Mouse (Mus musculus) hindbrain, embryonic 16.5 days (tissue): ENCODE measurements around the gene Trpm2. TPM values are rescaled to one million over a fixed set of nuclear protein-coding genes. Genes with fewer than 3 reads are reported as not detected.

ENCODE experiments used
- ATAC-seq: fragments of 200-750 bp; cut with Nextera tagmentation; 2 replicates; pipeline ENCODE4 v1.8.0; 2017; ENCODE audit warnings: moderate TSS enrichment, moderate library complexity
- H3K27ac ChIP-seq: fragments of 300-500 bp; sonication (generic); 2 replicates; pipeline ENCODE4 v1.5.1; 2014; ENCODE audit warnings: low read depth, mild to moderate bottlenecking, control low read depth, low read length, moderate library complexity
- H3K27me3 ChIP-seq: fragments of 300-500 bp; sonication (generic); replicated peaks from 2 replicates; pipeline ENCODE4 v1.6.1; 2014; ENCODE audit warnings: low read length; ENCODE audit not compliant: control insufficient read depth, insufficient read depth
- H3K36me3 ChIP-seq: fragments of 300-500 bp; sonication (generic); 2 replicates; pipeline ENCODE4 v1.6.1; 2014; ENCODE audit warnings: mild to moderate bottlenecking, low read length, moderate library complexity, mixed read lengths; ENCODE audit not compliant: control insufficient read depth, insufficient read depth
- H3K4me1 ChIP-seq: fragments of 300-500 bp; sonication (generic); 2 replicates; pipeline ENCODE4 v1.6.1; 2014; ENCODE audit warnings: low read depth, low read length; ENCODE audit not compliant: control insufficient read depth, insufficient read depth
- H3K4me2 ChIP-seq: fragments of 300-500 bp; sonication (generic); 2 replicates; pipeline ENCODE4 v1.6.1; 2014; ENCODE audit warnings: mild to moderate bottlenecking, low read length, control low read depth, moderate library complexity
- H3K4me3 ChIP-seq: fragments of 300-500 bp; sonication (generic); 2 replicates; pipeline ENCODE4 v1.5.1; 2014; ENCODE audit warnings: mild to moderate bottlenecking, low read length, control low read depth, moderate library complexity
- H3K9ac ChIP-seq: fragments of 300-500 bp; sonication (generic); 2 replicates; pipeline ENCODE4 v1.6.1; 2014; ENCODE audit warnings: low read depth, mild to moderate bottlenecking, control low read depth, low read length, moderate library complexity
- H3K9me3 ChIP-seq: fragments of 300-500 bp; sonication (generic); 2 replicates; pipeline ENCODE4 v1.6.1; 2014; ENCODE audit warnings: mild to moderate bottlenecking, low read length, moderate library complexity; ENCODE audit not compliant: control insufficient read depth
- WGBS: fragments of 180-500 bp; shearing (Covaris S2); extraction: QIAGEN DNeasy Blood & Tissue Kit; methylation state at CpG from one replicate; pipeline ENCODE4 v1.1.7; 2014; 5-methylcytosine and 5-hydroxymethylcytosine counted together
- polyA plus RNA-seq: library from polyadenylated mRNA; unstranded; fragments of >200 nt; fragmentation: Nextera tagmentation; extraction: Ambion mirVana; gene quantifications from 2 replicates; pipeline ENCODE4 v1.2.1, GENCODE M21; 2015

The Trpm2 gene
- polyA plus RNA-seq, 1 experiment from 2014 or later, result 7.8 TPM

DNA sequence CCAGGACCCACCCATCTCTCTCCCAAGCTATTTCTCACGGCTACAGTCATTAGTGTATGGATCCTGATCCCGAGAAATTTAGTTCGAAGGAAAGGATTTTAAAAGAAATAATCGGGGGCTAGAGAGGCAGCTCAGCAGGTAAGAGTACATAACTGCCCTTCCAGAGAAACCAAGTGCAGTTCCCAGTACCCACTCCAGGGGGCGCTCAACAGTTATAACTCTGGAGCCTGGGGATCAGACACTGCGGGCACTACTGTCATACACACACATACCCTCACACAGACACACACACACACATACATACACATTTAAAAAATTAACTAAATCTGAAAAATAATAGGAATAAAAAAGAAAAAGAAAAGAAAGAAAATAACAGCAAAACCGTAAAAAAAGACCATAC, 44.2 kb downstream of the Trpm2 start:
- no peaks in the 10 kb centered on the region for H3K4me1 ChIP-seq
- no peak for ATAC-seq
- no peak overlapping the region for H3K4me2 ChIP-seq
- H3K9me3 ChIP-seq, result no peaks in the 10 kb centered on the region
- no peak overlapping the region for H3K27ac ChIP-seq
- WGBS, result 45% methylated on average over 7 of the region's 7 CpGs
- H3K27me3 ChIP-seq, result no peaks in the 10 kb centered on the region
- no peak overlapping the region for H3K9ac ChIP-seq
- H3K36me3 ChIP-seq, result no peaks in the 10 kb centered on the region
- no peak overlapping the region for H3K4me3 ChIP-seq

DNA sequence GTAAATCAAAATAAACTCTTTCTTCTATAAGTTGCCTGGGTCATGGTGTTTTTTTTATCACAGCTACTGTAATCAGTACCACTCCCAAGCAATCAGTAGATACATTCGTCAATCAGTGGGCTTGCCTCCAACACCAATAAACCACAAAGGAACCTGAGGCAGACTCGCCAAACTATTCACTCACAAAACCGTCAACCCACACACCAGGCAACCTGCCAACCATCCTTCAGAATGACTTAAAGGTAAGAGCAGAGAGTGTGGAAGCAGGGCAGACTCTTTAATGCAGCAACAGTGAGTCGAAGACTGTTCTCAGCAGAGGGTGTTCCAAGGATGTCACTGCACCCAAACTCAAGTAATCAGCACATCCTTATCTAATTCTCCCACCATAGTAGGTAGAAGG, 47.7 kb downstream of the Trpm2 start:
- H3K9ac ChIP-seq, result no peak overlapping the region
- H3K4me3 ChIP-seq, result no peak overlapping the region
- no peak overlapping the region for H3K4me2 ChIP-seq
- no peak for ATAC-seq
- no peak overlapping the region for H3K27ac ChIP-seq
- H3K36me3 ChIP-seq, result no peaks in the 10 kb centered on the region
- H3K4me1 ChIP-seq, result no peaks in the 10 kb centered on the region
- H3K27me3 ChIP-seq, result no peaks in the 10 kb centered on the region
- no peaks in the 10 kb centered on the region for H3K9me3 ChIP-seq
- WGBS, result 79% methylated on average over 4 of the region's 4 CpGs

DNA sequence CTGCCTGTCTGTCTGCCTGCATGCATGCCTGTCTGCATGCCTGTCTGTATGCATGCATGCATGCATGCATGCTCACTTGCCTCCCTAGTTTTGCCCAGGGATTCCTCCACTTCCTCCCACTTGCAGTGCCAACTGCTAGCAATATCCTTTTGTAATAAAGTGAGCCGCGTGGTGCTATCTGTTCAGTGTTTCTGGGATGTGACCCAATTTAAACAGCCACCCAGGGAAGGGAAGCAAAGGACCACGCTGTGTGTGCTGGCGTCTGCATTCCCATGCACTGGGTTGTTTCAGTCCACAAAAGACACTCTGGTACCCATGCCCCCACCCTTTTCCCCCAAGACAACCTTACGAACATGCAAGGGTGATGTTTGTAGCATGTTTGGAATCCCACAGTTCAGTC, 49.4 kb downstream of the Trpm2 start:
- Histone ChIP-seq H3K4me1 (no peaks in the 10 kb centered on the region), H3K9me3 (no peaks in the 10 kb centered on the region), H3K4me2 (no peak overlapping the region), H3K27me3 (no peaks in the 10 kb centered on the region), H3K27ac (no peak overlapping the region), H3K36me3 (no peaks in the 10 kb centered on the region), H3K9ac (no peak overlapping the region), H3K4me3 (no peak overlapping the region)
- 58% methylated on average over 5 of the region's 5 CpGs for WGBS
- peak; percentile 58; the same call in 1 of the 2 replicates for ATAC-seq

DNA sequence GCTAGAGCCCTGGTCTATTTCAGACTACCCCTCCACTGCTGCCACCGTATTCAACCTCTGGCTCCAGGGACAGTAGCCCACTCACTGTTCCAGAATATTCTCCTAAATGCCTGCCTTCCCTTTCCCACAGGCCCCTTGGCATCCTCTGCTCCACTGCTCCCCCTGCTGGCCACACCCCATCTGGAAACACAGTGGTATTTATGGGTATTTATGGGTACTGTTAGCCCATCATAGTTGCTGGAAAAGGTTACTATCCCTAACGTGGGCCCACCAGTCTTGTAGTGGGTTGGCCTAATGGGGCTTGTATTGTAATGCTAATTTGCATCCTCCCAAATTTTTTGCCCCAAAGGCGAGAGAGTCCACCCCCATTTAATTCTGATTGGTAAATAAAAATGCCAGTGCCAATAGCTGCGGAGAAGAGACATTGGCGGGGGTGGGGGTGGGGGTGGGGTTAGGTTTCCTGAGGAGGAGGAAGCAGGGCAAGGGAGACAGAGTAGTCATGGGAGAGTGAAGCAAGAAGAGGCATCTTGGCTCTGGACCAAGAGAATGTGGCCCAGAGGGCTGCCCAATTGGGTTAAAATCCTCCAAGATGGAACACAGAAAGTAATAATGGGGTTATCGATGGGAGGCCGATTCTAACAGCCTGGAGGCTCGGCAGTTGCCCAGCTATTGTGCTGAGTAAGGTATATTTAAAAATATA, 53.6 kb downstream of the Trpm2 start:
- WGBS, result 59% methylated on average over 8 of the region's 8 CpGs
- no peak for ATAC-seq
- H3K27ac ChIP-seq, result no peak overlapping the region

DNA sequence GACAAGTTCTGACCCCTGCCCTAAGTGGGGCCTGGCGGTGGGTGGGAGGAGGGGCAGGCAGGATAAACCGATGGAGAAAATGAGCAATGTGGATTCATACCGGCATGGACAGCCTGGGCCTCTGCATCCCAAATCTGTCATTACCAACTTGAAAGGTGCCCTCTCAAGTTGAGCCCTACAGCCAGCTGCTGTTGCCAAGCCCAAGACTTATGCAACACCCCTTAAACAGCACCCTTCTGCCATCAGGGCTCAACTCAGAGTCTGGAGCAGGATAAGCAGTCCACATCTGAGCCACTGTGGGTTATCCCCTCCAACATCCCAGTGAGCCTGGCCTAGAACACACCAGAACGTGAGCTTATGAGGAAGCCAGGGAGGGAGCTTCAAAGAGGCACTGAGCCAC, 57.1 kb downstream of the Trpm2 start:
- H3K9ac ChIP-seq, result no peak overlapping the region
- no peaks in the 10 kb centered on the region for H3K27me3 ChIP-seq
- no peaks in the 10 kb centered on the region for H3K9me3 ChIP-seq
- no peak for ATAC-seq
- H3K4me1 ChIP-seq, result no peaks in the 10 kb centered on the region
- WGBS, result 80% methylated on average over 4 of the region's 4 CpGs
- H3K27ac ChIP-seq, result no peak overlapping the region
- no peaks in the 10 kb centered on the region for H3K36me3 ChIP-seq
- H3K4me2 ChIP-seq, result no peak overlapping the region
- H3K4me3 ChIP-seq, result no peak overlapping the region

More for the DNA sequence above, 53.6 kb downstream of the Trpm2 start:
- Histone ChIP-seq H3K4me1 (no peaks in the 10 kb centered on the region), H3K9ac (no peak overlapping the region), H3K9me3 (no peaks in the 10 kb centered on the region), H3K4me3 (no peak overlapping the region), H3K36me3 (no peaks in the 10 kb centered on the region), H3K4me2 (no peak overlapping the region), H3K27me3 (no peaks in the 10 kb centered on the region)

DNA sequence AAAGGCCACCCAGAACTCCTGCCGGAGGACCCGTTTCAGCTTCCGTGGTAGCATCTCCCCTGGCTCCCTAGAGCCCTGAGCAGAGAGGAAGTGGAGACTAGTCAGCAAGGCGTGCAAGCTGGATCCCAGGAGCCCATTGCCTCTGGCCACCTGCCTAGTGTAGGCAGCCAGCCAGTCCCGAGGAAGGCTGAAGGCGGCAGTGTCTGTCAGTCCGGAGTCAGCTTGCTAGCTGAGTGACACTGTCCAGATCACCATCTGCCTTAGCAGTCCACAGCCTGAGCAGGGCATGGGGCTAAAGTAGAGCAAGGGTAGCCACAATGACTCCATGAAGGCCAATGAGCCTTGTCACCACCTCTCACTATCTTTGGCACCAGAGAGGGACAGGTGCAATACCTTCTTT, 57.8 kb downstream of the Trpm2 start:
- Histone ChIP-seq H3K4me1 (no peaks in the 10 kb centered on the region), H3K27me3 (no peaks in the 10 kb centered on the region), H3K27ac (no peak overlapping the region), H3K36me3 (no peaks in the 10 kb centered on the region), H3K9ac (no peak overlapping the region), H3K4me2 (no peak overlapping the region), H3K9me3 (no peaks in the 10 kb centered on the region), H3K4me3 (no peak overlapping the region)
- WGBS, result 53% methylated on average over 7 of the region's 7 CpGs
- no peak for ATAC-seq

DNA sequence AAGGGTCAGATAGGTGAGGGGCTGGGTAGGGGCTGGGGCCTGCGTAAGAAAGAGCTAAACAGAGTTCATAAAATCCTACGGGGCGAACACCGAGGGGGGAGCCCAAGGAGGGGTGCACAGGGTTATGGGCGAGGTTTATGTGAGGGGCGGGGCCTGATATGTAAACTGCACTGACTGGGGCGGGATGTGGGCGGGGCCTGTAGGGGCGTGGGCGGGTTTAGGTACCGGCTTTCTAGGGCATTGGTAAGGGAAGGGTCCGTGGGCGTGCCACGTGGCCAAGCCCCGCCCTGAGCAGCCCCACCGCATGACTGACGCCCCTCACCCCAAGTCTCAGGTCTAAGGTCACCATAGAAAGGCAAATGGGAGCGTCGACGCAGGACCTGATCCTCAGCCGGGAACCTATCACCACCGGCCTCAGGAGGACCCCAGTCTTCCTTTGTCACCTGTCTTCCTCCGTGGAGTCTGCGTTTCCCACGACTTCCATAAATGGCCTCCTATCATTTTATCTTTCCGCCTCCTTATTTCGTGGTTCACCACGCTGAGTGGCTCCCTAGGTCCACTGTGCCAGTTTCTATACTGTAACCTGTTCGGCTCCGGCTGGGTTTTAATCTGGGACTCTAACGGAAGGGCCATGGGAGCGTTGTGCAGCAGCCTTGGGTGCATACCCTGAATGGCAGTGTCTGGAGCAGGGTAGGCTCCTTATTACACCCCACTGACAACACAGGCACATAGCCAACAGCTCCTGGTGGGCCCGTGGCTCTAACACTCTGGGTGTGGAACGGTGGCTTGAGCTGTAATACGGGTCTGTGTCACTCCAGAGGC, 67.3 kb downstream of the Trpm2 start:
- 0 out of 2 replicates have a peak, but pooled peaks cover 2% of the 10 kb centered on the region for H3K36me3 ChIP-seq
- WGBS, result 5% methylated on average over 32 of the region's 35 CpGs
- no peaks in the 10 kb centered on the region for H3K9me3 ChIP-seq
- peaks cover 12% of the 10 kb centered on the region; the same call in 1 of the 2 replicates for H3K4me1 ChIP-seq
- peak; percentile 92 for ATAC-seq
- peak overlapping the region; percentile 60 for H3K4me3 ChIP-seq
- peak overlapping the region; percentile 61 for H3K27ac ChIP-seq
- H3K27me3 ChIP-seq, result no peaks in the 10 kb centered on the region
- peak overlapping the region; percentile 78 for H3K4me2 ChIP-seq
- H3K9ac ChIP-seq, result peak overlapping the region; percentile 76

DNA sequence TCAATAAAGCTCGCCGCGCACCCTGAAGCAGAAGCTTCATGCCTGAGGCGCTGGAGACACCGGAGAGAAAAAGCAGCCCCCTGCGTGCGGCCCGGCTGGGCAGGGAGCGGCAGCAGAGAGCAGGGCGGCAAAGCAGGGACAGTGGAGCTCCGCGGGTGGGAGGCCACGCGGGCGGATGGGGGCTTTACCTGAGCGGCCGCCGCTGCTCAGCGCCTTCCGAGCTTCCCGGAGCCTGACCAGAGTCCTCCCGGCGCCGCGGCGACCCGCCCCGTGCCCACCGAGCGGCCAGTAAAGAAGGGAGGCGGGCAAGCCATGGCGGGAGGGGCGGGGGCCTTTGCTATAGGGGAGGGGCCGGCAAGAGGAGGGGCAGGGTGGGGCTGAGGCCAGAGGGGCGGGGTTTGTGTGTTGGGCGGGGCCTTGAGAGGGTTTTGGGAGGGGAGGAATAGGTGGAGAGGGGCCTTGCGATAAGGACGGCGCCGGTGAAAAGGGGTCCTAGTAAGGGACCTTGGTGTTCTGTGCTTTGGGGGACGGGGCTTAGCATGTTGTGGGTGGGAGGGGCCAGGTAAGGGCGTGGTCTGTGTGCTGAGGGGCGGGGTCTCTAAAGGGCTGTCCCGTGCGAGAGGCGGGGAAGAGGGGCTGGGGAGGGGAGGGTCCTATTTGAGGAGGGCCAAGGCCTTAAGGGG, 68.0 kb downstream of the Trpm2 start, which contains the start of gene Lrrc3:
Lrrc3 (minus strand) TSS at position 326 of the 683 bp plus-strand sequence.
- H3K27ac ChIP-seq, result peak within 1 kb of the TSS; percentile 61
- peak within 1 kb of the TSS; percentile 76 for H3K9ac ChIP-seq
- 0 out of 2 replicates have a peak, but pooled peaks cover 2% of the 10 kb centered on the region for H3K36me3 ChIP-seq
- H3K9me3 ChIP-seq, result no peaks in the 10 kb centered on the region
- peak within 1 kb of the TSS; percentile 78 for H3K4me2 ChIP-seq
- no peaks in the 10 kb centered on the region for H3K27me3 ChIP-seq
- ATAC-seq, result peak; percentile 82
- H3K4me1 ChIP-seq, result peaks cover 12% of the 10 kb centered on the region; the same call in 1 of the 2 replicates
- H3K4me3 ChIP-seq, result peak within 1 kb of the TSS; percentile 60
- WGBS, result 2% methylated on average over 33 of the region's 46 CpGs

DNA sequence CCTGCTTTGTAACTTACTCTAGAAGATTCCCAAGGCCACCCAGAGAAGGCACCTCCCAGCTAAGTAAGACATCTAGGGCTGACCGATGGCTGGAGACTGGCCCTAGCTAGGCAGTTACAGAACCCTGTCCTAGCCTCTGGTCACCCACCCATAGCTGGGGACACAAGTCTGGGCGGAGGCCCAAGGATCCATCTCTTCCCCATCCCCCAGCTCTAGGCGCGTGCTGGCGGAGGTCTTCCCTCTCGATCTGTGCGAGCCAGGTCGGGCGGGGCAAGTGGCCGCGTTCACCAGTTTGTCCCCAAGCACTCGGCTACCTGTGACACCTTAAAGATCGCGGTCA, 68.5 kb downstream of the Trpm2 start:
- Histone ChIP-seq H3K9ac (peak overlapping the region; percentile 76), H3K4me2 (peak overlapping the region; percentile 78), H3K4me1 (peaks cover 12% of the 10 kb centered on the region; the same call in 1 of the 2 replicates), H3K27ac (peak overlapping the region; percentile 61), H3K36me3 (0 out of 2 replicates have a peak, but pooled peaks cover 2% of the 10 kb centered on the region), H3K9me3 (no peaks in the 10 kb centered on the region), H3K27me3 (no peaks in the 10 kb centered on the region), H3K4me3 (peak overlapping the region; percentile 60)
- ATAC-seq, result peak; percentile 37
- 2% methylated on average over 14 of the region's 14 CpGs for WGBS
